Mouse (Mus musculus) stomach, embryonic 16.5 days (tissue): Measurements from ENCODE around the gene Gpr179. TPM values are rescaled to one million over a fixed set of nuclear protein-coding genes. Genes with fewer than 3 reads are reported as not detected.

Experiments
- ATAC-seq: fragments of 200-750 bp; cut with Nextera tagmentation; 2 replicates; pipeline ENCODE4 v1.8.0; 2017; ENCODE audit warnings: moderate number of reproducible peaks, moderate TSS enrichment; ENCODE audit not compliant: insufficient read depth, low FRiP score
- H3K27ac ChIP-seq: fragments of 300-500 bp; sonication (generic); 2 replicates; pipeline ENCODE4 v1.5.1; 2014; ENCODE audit warnings: low read length
- H3K27me3 ChIP-seq: fragments of 300-500 bp; sonication (generic); 2 replicates; pipeline ENCODE4 v1.6.1; 2014; ENCODE audit warnings: low read length, control low read depth, mixed read lengths; ENCODE audit not compliant: control insufficient read depth, insufficient read depth
- H3K36me3 ChIP-seq: fragments of 300-500 bp; sonication (generic); 2 replicates; pipeline ENCODE4 v1.6.1; 2014; ENCODE audit warnings: low read length; ENCODE audit not compliant: control insufficient read depth, insufficient read depth
- H3K4me1 ChIP-seq: fragments of 300-500 bp; sonication (generic); 2 replicates; pipeline ENCODE4 v1.6.1; 2014; ENCODE audit warnings: low read length, control low read depth, mixed read lengths; ENCODE audit not compliant: control insufficient read depth, insufficient read depth
- H3K4me2 ChIP-seq: fragments of 300-500 bp; sonication (generic); 2 replicates; pipeline ENCODE4 v1.6.1; 2014; ENCODE audit warnings: low read depth, low read length, mixed read lengths
- H3K4me3 ChIP-seq: fragments of 300-500 bp; sonication (generic); replicated peaks from 2 replicates; pipeline ENCODE4 v1.5.1; 2014; ENCODE audit warnings: mild to moderate bottlenecking, low read length
- H3K9ac ChIP-seq: fragments of 300-500 bp; sonication (generic); 2 replicates; pipeline ENCODE4 v1.6.1; 2014; ENCODE audit warnings: low read length
- H3K9me3 ChIP-seq: fragments of 300-500 bp; sonication (generic); replicated peaks from 2 replicates; pipeline ENCODE4 v1.6.1; 2016; ENCODE audit warnings: low read length, control low read depth; ENCODE audit not compliant: control insufficient read depth
- WGBS: fragments of 180-500 bp; shearing (Covaris S2); extraction: QIAGEN DNeasy Blood & Tissue Kit; methylation state at CpG from one replicate; pipeline ENCODE4 v1.1.7; 2014; 5-methylcytosine and 5-hydroxymethylcytosine counted together
- polyA plus RNA-seq: library from polyadenylated mRNA; unstranded; fragments of >200 nt; fragmentation: Nextera tagmentation; extraction: Ambion mirVana; gene quantifications from 2 replicates; pipeline ENCODE4 v1.2.1, GENCODE M21; 2015

Gpr179 gene
- polyA plus RNA-seq, 1 experiment from 2014 or later = 0.25 TPM

DNA sequence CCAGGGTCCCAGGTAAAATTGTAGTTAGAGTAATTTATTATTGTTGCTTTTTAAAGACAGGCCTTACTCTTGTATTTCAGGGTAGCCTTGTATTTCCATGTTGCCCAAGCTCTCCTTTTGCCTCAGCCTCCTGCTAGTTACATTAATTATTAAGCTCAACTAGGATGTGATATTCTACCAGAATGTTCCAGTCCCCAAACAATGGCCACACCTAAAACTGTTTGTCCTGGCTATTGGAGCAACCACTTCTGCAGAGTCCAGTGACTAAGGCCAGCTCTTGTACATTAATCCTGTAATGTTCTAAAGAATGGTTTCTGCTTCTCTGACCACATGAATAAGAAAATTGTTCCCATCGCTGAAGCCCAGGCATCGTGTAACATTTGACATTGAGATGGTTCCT, 31.1 kb upstream of the Gpr179 start:
- peaks cover 16% of the 10 kb centered on the region for H3K36me3 ChIP-seq
- 86% methylated on average over 2 of the region's 2 CpGs for WGBS
- no peak overlapping the region for H3K27ac ChIP-seq

DNA sequence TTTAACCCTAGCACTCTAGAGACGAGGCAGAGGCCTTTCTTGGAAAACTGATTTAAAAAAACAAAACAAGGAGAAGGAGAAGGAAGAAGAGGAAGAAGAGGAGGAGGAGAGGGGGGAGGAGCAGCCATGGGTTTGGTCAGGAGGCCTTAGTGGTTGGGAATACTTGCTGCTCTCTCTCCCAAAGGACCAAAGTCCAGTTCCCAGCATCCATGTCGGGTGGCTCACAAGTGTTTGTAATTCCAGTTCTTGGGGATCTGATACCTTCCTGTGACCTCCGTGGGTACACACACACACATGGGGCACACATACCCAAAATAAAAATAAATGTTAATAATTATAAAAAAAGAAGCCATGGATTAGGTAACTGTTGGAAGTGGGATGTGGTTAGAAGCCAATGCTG, 28.2 kb upstream of the Gpr179 start:
- H3K9ac ChIP-seq = no peak overlapping the region
- H3K4me3 ChIP-seq = no peak overlapping the region
- 64% methylated on average over 3 of the region's 3 CpGs for WGBS
- no peaks in the 10 kb centered on the region for H3K27me3 ChIP-seq
- no peak overlapping the region for H3K4me2 ChIP-seq
- H3K36me3 ChIP-seq = peaks cover 11% of the 10 kb centered on the region
- no peak for ATAC-seq
- no peaks in the 10 kb centered on the region for H3K9me3 ChIP-seq
- no peak overlapping the region for H3K27ac ChIP-seq
- H3K4me1 ChIP-seq = no peaks in the 10 kb centered on the region

More for the DNA sequence above, 31.1 kb upstream of the Gpr179 start:
- Histone ChIP-seq H3K4me2 (no peak overlapping the region), H3K27me3 (no peaks in the 10 kb centered on the region), H3K4me3 (no peak overlapping the region), H3K9me3 (no peaks in the 10 kb centered on the region), H3K4me1 (no peaks in the 10 kb centered on the region), H3K9ac (no peak overlapping the region)
- no peak for ATAC-seq

DNA sequence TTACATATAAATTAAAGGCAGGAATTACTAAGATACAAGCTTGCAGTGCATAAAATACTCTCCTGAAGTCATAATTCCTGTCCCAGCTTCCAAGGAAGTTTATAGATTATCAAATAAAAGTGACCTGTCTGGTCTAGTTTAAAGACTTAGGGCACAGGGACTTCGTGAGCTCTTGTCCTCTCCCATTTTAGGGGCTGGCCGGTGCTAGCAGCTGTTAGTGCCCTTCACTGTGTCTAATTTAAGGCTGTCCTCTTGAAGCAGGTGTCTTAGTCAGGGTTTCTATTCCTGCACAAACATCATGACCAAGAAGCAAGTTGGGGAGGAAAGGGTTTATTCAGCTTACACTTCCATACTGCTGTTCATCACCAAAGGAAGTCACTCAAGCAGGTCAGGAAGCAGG, 21.5 kb upstream of the Gpr179 start:
- no peak overlapping the region for H3K9ac ChIP-seq
- H3K27ac ChIP-seq = no peak overlapping the region
- H3K27me3 ChIP-seq = no peaks in the 10 kb centered on the region
- 77% methylated on average over 2 of the region's 2 CpGs for WGBS
- H3K4me3 ChIP-seq = no peak overlapping the region
- H3K9me3 ChIP-seq = no peaks in the 10 kb centered on the region
- ATAC-seq = no peak
- H3K36me3 ChIP-seq = peaks cover 4% of the 10 kb centered on the region; the same call in 1 of the 2 replicates
- H3K4me1 ChIP-seq = no peaks in the 10 kb centered on the region
- no peak overlapping the region for H3K4me2 ChIP-seq

DNA sequence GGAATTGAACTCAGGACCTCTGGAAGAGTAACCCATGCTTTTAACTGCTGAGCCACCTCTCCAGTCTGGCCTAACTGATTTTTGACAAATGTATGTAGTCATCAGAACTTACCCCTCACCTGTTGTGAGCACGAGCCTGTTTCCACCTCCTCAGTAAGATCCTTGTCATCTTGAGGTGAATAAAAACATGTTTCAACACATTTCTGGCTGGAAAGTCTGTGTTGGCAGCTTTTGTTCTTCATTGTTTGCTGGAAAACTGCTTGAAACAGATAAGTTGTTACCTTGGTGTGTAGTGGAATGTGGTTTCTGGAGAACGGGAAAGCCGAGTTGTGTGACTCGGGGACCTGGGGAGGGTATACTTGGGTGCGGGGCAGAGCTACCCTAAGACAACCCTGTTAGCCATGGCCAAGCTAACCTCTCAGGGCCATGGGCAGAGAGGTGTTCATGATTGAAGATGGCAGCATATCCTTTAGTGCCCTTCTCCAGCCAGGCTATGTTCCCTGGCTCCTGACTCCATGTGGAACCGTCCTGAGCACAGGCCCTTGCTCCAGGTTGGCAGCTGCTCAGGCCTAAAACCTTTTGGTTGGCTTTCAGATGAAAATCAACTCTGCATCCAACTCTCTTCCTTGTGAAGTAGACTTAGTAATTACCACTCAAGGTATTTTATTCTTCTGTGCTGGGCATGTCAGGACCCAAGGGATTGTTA, 20.4 kb upstream of the Gpr179 start:
- ATAC-seq = no peak
- Histone ChIP-seq H3K27ac (peak overlapping the region; percentile 44; the same call in 1 of the 2 replicates), H3K27me3 (no peaks in the 10 kb centered on the region), H3K4me3 (no peak overlapping the region), H3K9ac (no peak overlapping the region), H3K4me2 (no peak overlapping the region), H3K4me1 (peaks cover 4% of the 10 kb centered on the region; the same call in 1 of the 2 replicates), H3K36me3 (no peaks in the 10 kb centered on the region), H3K9me3 (no peaks in the 10 kb centered on the region)
- 60% methylated on average over 6 of the region's 6 CpGs for WGBS

DNA sequence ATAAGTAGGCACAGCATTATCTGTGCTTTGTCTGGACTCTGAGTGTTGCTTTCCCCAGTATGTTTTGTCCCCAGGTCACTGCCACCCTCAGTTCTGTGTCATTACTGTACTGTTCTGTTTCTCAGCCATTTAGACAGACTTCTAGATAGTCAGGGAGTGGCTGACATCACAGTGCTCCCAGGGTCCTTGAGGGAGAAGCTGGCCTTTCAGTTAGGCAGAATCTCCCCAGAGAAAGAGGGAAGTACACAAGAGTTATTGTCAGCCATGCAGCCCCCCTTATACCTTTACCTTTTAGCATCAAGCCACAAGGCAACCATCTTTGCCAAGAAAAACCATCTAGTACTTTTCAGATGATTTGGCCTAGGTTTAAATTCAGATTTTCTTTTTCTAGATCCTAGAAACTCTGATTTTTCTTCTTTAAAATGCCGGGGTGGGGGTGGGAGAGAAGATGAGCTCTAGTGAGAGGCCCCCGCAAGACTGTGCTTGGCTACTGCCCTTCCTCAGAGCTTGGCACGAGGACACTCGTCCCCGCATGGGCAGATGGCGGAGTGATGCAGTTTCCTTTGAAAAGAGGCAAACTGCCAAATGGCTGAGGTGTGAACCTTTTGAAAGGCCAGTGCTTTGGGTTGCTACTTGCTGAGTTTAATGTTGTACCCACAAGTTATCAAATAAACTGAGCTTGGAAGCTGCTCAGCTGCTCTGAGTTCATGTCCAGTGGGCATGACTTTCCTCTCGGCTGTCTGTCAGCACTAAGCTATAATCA, 18.6 kb upstream of the Gpr179 start:
- Histone ChIP-seq H3K9ac (no peak overlapping the region), H3K9me3 (no peaks in the 10 kb centered on the region), H3K4me1 (peaks cover 8% of the 10 kb centered on the region), H3K27ac (no peak overlapping the region), H3K36me3 (no peaks in the 10 kb centered on the region), H3K27me3 (no peaks in the 10 kb centered on the region), H3K4me3 (no peak overlapping the region), H3K4me2 (no peak overlapping the region)
- 65% methylated on average over 7 of the region's 7 CpGs for WGBS
- no peak for ATAC-seq

DNA sequence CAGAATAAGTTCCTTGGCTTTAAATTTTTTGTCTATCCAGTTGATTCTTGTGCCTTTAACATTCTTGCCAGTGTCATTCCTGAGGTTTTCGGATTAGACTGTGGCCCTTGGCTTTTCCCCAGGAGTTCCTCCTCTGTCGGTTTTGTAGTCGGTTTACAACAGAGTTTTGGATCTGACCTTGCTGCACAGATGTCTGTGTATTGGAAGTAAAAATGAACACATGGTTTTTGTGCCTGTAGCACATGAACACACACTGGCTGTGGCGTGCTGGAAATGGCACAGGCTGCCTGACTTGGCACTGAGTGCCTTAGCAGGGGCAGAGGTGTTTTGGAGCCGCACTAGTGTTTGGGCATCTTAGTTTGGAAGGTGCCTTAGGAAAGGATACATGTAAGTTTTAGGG, 16.6 kb upstream of the Gpr179 start:
- no peak for ATAC-seq
- Histone ChIP-seq H3K4me2 (no peak overlapping the region), H3K9me3 (no peaks in the 10 kb centered on the region)

DNA sequence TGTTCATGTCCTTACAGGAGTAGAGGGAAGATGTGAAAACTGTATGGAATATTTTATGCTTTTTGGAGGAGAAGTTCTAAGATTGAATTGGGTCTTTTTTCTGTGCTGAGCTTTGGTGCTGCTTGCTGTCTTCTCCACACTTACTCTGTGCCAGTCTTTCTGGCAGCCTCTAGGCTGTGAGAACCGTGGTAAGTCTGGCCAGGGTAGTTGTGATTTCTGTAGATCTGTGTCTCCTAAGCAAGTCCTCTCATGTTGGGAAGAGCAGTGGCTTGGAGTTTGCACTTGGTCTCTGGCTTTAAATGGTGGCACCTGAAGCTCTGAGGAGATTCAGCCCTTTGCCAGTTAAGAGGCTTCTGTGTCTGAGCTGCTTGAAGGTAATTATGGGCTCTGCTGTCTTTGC, 13.7 kb upstream of the Gpr179 start:
- Histone ChIP-seq H3K9ac (no peak overlapping the region), H3K4me1 (peaks cover 30% of the 10 kb centered on the region), H3K9me3 (no peaks in the 10 kb centered on the region), H3K36me3 (no peaks in the 10 kb centered on the region), H3K27ac (no peak overlapping the region), H3K4me3 (no peak overlapping the region), H3K4me2 (0 out of 2 replicates have a peak overlapping the region, but pooled peaks have one; percentile 69), H3K27me3 (no peaks in the 10 kb centered on the region)
- no peak for ATAC-seq
- WGBS = 70% methylated on average over 1 of the region's 1 CpGs

More for the DNA sequence above, 16.6 kb upstream of the Gpr179 start:
- WGBS = 82% methylated on average over 5 of the region's 5 CpGs
- H3K27ac ChIP-seq = no peak overlapping the region
- H3K9ac ChIP-seq = no peak overlapping the region
- H3K4me1 ChIP-seq = peaks cover 25% of the 10 kb centered on the region
- H3K36me3 ChIP-seq = no peaks in the 10 kb centered on the region
- H3K4me3 ChIP-seq = no peak overlapping the region
- H3K27me3 ChIP-seq = no peaks in the 10 kb centered on the region

DNA sequence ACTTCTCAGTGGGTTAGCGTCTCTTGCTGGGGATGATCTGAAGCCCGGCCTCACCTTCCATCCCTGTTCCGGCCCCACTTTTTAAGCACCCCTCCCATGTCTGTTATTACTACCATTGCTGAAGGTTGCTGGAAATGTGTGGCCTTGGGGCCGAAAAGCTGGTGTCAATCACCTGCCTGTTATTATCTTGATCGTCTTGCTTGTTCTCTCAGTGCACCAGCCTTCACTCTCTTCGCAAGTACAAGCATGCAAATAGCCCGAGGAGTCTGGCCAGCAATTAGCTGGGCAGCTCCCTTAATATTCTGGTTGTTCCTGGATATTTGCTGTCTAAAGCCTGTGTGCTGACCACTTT, 11.7 kb upstream of the Gpr179 start:
- 2% methylated on average over 7 of the region's 7 CpGs for WGBS
- no peak for ATAC-seq
- H3K27me3 ChIP-seq = no peaks in the 10 kb centered on the region
- H3K27ac ChIP-seq = peak overlapping the region; percentile 78; the same call in 1 of the 2 replicates
- H3K4me2 ChIP-seq = peak overlapping the region; percentile 69
- no peaks in the 10 kb centered on the region for H3K36me3 ChIP-seq
- H3K4me3 ChIP-seq = peak overlapping the region; percentile 99
- no peaks in the 10 kb centered on the region for H3K9me3 ChIP-seq
- peaks cover 30% of the 10 kb centered on the region for H3K4me1 ChIP-seq
- H3K9ac ChIP-seq = peak overlapping the region; percentile 99

DNA sequence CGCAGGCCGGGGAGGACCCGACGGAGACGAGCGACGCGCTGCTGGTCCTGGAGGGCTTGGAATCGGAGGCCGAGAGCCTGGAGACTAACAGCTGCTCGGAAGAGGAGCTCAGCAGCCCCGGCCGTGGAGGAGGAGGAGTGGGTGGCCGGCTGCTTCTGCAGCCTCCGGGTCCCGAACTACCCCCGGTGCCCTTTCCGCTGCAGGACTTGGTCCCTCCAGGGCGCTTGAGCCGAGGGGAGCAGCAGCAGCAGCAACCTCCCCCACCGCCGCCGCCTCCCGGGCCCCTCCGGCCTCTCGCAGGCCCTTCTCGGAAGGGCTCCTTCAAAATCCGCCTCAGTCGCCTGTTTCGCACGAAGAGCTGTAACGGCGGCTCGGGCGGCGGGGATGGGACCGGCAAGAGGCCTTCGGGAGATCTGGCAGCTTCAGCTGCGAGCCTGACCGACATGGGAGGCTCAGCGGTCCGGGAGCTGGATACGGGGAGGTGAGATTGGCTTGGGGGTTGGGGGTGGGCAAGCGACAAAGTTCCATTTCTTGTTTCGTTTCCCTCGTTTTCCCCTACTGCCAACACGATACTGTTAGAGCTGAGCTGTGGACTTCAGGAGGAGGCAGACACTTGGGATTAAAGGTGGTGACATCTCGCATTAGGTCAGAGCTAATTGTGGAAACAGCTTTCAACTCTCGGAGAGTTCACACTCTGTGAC, 11.2 kb upstream of the Gpr179 start:
- Histone ChIP-seq H3K9me3 (no peaks in the 10 kb centered on the region), H3K36me3 (no peaks in the 10 kb centered on the region), H3K4me2 (peak overlapping the region; percentile 69), H3K27me3 (no peaks in the 10 kb centered on the region), H3K4me1 (peaks cover 29% of the 10 kb centered on the region), H3K9ac (peak overlapping the region; percentile 99), H3K4me3 (peak overlapping the region; percentile 99), H3K27ac (peak overlapping the region; percentile 78)
- under 1% methylated on average over 49 of the region's 49 CpGs for WGBS
- ATAC-seq = no peak
